Mouse (Mus musculus) urinary bladder, postnatal 14 days (tissue): ENCODE results near the gene Prmt8.

Source experiments
- DNase-seq: peaks from one replicate; pipeline ENCODE4 v3.0.0; 2021; ENCODE audit warnings: low spot score

Gene Prmt8

GRCm38 (mm10) chr6:127739921-127740320, 29.4 kb downstream of the Prmt8 start:
- DNase-seq: no peak

DNA sequence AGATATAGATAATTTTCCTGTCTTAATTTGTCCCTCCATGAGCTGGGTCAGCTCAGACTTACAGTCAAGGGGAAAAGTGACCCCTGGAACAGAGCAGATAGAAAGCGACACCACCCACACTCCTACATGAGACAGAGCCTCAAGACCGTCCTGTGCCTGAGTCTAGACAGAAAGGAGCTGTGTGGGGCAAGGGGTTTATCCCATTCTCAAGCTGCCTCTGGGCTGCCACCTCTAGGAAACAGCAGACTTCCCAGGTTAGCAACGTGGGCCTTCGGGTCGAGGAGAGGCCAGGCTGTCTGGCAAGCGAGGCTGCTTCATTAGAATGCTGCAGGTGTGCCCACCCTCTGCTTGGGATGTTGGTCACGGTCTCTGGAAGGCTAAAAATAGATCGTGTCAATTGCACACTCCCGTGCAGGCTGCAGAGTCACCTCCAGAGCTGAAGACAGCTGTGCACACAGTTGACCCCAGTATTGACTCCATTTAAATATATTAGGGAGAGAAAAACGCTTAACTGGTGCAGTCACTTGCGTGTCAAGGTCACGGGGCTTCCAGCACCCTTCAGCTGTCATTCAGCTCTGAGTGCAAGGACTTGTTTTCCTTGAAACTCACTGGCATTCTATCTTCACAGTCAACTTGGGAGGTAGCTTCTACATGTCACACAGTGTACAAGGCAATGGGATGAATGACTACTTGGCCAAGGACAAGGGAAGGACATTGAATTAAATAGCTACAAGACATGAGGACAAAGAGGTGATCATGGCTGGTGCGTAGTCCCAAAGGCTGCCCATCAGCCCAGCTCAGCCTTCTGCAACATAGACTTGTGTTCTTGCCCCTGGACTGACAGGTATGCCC, 33.9 kb downstream of the Prmt8 start:
- DNase-seq: no peak

DNA sequence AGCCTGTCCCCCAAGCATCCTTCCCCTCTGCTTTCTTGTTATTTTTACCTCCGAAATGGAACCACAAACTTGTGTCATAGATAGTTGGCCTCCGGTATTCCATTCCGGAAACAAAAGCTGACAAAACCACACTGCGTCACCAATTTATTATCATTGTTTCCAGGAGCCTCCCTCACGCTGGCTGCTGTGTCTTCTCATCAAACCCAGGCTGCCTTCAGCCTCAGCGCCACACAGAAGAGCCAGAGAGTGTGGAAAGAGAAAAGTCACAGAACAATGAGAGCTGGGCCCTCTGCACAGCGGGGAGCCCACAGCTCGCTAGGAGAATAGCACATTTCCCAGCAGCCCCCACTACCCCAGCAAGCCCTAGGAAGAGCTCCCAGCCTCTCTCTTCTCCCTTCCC, 46.1 kb downstream of the Prmt8 start:
- DNase-seq: no peak

DNA sequence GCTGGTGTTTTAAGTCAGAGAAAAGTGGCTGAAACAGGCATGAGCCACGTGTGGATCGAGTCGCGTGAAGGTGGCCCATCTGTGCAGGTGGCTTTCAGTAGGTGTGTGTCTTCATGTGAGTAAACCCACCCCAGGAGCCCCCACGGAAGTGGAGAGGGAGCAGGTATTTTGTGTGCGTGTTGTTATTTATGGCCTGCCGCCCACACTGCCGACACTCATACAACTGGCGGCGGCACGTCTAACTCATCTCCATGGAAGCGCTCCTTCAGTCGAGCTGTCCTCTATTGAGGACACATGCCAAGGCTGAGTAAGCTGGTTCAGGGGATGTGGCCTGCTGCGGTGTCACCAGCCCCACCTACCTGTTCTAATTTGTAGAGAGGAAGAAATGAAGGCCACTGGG, 49.4 kb downstream of the Prmt8 start:
- DNase-seq: no peak

DNA sequence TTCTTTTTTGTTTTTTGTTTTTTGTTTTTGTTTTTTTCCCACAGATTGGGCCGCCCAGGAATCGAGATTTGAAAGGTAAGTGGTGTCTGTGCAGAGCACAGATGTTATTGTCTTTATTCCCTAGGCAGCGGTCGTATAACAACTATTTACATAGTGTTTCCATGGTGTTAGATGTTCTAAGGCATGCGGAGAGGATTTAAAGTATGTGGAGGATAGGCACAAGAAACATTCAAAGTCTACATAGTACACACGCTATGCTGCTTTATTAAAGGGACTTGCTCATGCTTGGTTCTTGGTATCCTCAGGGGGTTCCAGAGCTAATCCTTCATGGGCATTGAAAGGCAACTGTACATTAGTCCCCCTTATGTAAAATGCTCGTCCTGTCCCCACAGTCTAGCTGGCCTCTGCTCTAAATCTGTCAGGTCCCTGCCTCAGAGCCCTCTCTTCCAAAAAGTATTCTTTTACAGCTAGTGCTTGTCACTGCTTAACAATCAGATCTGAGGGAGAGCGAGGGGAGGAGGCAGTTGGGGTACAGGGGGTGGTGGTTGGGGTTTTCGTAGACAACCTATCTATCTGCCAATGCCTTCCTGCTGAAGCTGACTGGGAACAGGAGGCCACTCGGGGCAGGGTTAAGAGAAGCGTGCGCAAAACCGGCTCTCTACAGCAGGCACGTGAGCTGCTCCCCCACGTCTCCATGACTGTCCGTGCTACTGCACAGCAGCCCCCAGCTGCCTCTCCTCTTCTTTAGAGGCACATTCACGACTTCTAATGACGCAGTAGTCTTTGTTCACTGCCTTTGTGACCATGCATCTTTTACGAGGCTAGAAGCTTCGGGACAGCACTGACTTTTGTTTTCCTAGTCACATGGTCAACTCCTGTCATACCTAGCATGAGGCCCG, 51.8 kb downstream of the Prmt8 start:
- DNase-seq: no peak

DNA sequence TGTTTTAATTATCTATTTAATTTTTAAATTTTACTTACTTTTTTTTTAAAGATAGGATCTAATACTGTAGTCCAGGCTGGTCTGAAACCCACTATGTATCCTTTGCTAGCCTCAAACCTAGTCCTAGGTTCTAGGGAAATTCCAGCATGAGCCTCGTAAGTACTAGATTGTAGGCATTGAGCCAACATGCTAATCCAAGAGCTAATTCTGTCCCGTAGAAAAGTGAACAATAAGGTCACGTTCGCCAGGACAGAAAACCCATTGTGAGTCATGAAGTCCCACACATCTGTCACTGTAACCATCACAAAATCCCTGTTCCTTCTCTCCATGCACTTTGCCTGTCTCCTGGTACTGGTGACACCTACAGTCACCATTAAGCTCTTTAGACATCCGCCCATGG, 53.8 kb downstream of the Prmt8 start:
- DNase-seq: no peak

GRCm38 (mm10) chr6:127714906-127715305, 54.4 kb downstream of the Prmt8 start:
- peak; percentile 3 for DNase-seq

- no peak for DNase-seq
Observed at GRCm38 (mm10) chr6:127708218-127708628, 61.0 kb downstream of the Prmt8 start.

DNA sequence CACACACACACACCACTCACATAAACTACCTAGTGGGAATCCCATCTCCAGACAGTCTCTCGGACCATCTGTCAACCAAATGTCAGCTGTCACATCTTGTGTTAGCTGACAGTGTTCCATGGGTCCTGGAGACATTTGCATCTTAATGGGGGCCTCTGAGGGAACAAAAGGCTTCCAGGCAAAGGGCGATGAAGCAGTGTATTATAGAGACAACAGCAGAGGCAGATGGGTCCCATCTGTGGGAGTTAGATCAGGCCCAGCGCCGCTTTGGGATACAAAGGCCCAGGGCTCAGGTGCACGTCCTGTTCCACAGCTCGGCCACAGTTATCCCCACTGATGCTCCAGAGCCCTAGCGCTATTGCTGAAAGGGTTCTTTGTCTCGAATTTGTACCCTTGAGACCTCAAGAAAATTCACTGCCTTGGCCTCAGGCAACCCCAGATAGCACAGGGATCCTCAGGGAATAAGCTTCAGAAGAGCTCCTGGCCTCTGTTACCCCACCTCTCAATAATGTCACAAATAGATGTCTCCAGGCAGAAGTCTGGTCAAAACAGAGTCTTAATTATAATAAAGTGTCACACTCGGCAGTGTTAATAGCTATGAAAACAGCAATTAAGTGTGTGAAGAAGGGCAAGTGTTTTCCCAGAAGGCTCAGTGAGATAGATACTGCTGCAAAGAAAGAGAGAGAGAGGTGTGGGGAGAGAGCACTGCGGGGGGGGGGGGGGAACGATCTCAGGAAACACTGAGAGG, 68.1 kb downstream of the Prmt8 start:
- no peak for DNase-seq

DNA sequence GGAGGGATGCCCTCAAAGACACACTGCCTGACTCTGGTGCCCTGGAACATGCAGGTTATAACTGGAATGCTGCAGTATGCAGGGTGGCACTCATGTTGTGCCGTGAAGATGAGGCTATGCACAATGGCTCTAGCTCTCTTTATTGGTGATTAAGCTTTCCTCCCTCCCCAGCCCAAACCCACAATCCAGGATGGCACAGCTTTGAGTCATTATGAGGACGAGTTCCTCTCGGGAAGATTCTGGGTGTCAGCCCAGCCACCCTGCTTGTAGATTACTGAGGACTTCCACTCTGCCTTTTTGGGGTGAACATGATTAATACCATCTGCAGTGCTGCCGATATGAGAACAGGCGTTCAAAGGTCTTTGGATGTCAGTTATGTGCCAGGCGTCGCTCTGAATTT, 75.6 kb downstream of the Prmt8 start:
- no peak for DNase-seq

DNA sequence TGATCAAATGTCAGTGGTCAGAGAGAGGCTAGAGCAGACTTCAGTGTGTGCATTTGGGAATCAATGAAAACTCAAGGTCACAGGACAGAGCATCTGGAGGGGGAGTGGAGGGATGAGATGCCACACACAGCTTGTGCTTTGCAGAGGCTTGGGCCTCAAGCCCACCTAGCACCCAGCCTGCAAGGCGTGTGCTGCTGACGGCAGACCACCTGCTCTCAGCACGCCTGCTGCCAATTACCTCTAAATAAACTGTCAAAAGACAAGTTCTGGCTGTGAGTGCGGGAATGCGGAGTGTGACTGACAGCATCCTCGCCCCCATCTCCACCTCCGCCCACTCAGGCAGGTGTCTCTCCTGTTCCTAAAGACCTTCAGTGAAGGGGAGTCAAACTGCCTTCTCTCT, 77.0 kb downstream of the Prmt8 start:
- no peak for DNase-seq

DNA sequence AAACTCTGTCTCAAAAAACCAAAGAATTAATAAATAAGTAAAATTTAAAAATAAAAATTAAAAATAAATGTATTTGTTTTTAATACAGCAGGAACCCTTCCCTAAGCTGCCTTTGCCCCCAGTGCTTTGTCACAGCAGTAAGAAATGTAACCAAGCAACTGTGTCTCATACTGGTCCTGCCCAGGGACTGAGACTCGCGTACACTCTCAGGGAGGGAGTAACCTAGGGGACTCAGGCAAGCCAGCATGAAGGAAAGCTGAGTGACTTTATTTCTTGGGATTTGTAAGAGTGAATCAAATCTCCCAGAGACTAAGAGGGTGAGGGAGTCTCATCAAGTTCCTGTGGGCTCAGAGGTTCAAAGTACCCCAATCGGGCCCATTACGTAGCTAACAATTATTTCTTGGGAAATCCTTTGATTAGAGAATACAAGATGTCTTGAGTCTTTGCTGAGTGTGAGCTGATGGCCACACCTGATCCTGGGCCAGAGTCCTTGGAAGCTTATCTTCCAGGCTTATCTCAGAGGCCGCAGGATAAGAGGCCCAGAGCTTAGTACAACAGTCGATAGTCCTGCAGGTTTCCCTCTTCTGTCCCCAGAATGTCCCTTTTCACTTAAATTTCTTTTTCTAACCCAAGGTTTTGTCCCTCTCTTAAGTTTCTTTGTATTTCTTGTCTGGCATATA, 82.0 kb downstream of the Prmt8 start:
- no peak for DNase-seq

- DNase-seq: no peak
Observed at GRCm38 (mm10) chr6:127684981-127685380, 84.3 kb downstream of the Prmt8 start.

GRCm38 (mm10) chr6:127683561-127683960, 85.7 kb downstream of the Prmt8 start:
- DNase-seq: no peak

DNA sequence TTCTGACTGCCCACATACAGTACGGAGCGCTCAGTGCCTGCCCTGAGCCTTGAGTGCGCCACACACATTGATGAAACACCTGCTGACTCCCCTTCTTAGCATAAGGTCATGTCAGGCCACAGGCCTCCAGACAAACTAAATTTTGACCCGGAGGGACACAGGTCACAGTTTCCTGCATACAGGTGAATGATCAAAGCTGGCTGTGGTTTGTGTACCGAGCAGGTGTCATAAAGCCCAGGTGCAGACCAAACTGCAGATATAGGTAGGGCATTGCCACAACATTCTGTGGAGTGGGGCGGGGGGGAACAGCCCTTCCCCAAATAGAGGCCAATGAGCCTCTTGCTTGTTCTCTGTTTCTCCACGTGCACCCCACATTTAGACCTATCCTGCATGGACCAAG, 88.5 kb downstream of the Prmt8 start:
- no peak for DNase-seq

DNA sequence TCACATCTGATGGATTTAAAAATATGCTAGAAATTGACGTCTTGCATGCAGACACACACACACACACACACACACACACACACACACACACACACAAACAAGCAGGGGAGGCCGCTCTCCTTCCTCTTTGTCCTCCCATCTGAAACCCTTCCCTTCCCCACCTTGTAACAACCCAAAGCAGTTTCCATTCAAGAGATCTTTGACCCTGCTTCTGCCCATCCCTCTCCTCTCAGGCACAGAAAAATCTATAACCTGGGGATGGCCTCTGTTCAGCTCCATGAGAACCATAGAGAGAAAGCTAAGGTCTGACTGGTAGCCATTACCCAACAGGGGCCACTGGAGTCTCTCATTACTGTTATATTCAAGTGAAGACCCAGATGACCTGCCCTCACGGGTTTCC, 90.3 kb downstream of the Prmt8 start:
- DNase-seq: no peak

- no peak for DNase-seq
Observed at GRCm38 (mm10) chr6:127678320-127678719, 91.0 kb downstream of the Prmt8 start.

DNA sequence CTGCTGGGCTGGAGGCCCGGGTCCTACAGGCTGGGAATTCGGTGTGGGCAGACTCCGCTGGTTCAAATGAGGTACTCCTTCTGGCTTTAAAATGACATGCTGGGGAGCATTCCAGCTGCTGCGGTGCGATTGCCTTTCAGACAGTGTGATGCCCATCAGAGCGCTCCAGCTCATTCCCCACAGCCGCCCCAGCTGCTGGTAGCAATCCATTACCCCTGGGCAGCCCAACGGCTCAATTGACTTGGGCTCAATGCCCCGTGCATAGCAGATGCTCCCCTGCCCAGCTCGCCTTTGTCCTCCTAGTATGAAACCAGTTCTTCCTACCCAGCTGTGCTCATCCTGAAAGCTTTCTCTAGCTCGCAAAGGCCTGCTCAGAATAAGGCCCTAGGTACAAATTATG, 92.4 kb downstream of the Prmt8 start:
- no peak for DNase-seq

DNA sequence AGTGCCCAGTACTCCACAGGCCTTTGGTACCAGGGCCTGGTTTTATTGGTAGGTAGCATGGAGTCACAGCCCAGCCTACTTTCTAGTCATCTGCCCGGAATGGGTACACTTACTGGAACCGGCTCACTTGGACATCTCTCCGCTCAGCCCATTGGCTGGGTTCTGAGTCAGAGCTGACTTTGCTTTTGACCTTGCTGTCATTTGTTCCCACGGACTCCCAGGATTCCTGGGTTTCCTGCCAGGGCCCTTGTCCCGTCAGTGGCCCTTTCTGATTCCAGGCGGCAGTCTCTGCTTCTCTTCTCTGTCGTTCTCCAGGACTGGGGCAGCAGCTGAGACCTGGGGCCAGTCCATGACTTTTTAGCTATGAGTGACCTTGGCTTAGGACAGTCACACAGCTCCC, 97.2 kb downstream of the Prmt8 start:
- no peak for DNase-seq

GRCm38 (mm10) chr6:127670031-127670430, 99.2 kb downstream of the Prmt8 start:
- no peak for DNase-seq

DNA sequence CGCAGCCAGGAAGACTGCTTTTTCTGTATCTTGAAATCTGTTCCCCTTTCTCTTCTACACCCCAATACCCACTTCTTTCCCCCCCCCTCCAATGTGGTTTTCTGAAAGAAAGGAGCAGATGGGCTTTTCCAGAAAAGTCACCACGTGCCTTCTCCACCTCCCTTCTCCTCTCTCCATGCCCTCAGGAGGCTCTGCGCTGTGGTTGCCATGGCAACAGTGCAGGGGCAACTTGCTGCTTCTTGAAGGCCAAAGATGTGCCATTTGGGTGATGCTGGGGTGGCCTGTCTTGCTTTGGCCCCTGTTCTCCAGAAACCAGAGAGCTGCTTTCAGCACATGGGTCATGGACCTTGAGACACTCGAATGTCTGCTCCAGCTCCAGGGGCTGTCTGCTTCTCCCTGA, 100.0 kb downstream of the Prmt8 start:
- DNase-seq: no peak

GRCm38 (mm10) chr6:127663263-127663662, 106.0 kb downstream of the Prmt8 start:
- no peak for DNase-seq
